Mouse (Mus musculus) cortical plate, adult 2 months (tissue): ENCODE data around the gene Bet1l.

ENCODE experiments used
- CTCF ChIP-seq: fragments of 200-500 bp; IDR thresholded peaks from 2 replicates; pipeline ENCODE4 v1.5.1; 2011; ENCODE audit warnings: mild to moderate bottlenecking, control low read depth, low read length; ENCODE audit not compliant: insufficient read depth; ENCODE audit errors: extremely low read depth
- POLR2A ChIP-seq: fragments of 200-500 bp; IDR thresholded peaks from 2 replicates; pipeline ENCODE4 v1.6.1; 2011; ENCODE audit warnings: mild to moderate bottlenecking, low read length, control low read depth; ENCODE audit not compliant: insufficient read depth; ENCODE audit errors: extremely low read depth

DNA sequence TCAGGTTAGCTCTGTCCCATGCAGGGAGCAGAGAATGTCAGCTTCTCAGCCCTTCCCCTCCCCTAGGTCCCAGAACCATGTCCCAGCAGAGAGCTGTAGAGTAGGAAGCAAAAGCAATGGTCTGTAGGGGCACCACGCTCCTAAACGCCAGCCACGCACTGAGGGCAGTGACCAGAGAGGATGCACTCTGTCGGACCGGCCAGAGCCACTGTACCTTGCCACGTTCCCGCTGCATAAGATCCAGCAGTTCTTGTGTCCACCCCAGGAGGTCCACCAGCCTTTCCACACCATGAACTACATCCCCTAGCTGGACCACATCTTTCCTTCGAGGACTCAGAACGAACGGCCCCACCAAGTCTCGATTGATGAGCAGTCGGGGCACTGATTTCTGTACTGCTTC, 7.4 kb upstream of the Bet1l start:
- TF ChIP-seq CTCF (no peak), POLR2A (peak; percentile 41; the same call in 1 of the 2 replicates)
